Mouse (Mus musculus) adrenal gland, postnatal 14 days (tissue): ENCODE results near the gene Hectd1. TPM values are rescaled to one million over a fixed set of nuclear protein-coding genes. Genes with fewer than 3 reads are reported as not detected.

Experiments
- DNase-seq: peaks from one replicate; pipeline ENCODE4 v3.0.0; 2021; ENCODE audit warnings: mixed read lengths
- total RNA-seq: library from RNA; stranded (reverse); gene quantifications from 2 replicates; pipeline ENCODE4 v1.2.3, GENCODE M21; 2021

Gene Hectd1
- total RNA-seq, 1 experiment from 2014 or later = 92.9 TPM

DNA sequence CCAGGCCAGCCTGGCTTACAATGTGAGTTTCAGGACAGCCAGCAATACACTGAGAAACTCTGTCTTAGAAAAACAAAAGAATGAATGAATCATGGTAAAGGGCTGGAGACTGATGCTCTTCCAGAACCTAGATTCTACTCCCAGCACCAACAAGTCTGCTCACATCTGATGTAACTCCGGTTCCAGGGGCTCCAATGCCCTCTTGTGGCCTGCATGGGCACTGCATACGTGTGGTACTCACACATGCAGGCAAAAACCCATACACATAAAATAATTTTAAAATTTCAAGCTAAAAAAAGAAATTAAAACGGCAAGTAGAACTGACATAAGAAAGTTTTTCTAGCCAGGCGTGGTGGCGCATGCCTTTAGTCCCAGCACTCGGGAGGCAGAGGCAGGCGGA, 44.5 kb downstream of the Hectd1 start:
- DNase-seq = peak; percentile 23

DNA sequence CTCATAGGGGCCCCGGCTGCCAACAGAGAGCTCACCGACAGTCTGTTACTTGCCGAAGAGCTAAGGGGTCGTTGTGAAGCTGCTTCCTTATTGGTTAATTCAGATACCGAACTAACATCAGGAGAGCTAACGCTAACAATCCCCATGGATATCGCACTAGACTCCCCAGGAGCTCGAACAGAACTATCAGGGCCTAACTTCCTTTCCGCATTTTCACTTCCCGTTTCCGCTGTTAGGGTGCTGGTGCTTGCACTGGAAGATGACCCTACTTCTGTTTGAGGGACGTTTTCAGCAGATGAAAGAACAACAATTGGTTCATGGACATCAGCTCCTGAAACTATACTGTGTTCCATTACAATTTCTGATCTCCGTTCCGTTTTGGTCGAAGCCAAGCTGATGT, 60.6 kb downstream of the Hectd1 start:
- no peak for DNase-seq

DNA sequence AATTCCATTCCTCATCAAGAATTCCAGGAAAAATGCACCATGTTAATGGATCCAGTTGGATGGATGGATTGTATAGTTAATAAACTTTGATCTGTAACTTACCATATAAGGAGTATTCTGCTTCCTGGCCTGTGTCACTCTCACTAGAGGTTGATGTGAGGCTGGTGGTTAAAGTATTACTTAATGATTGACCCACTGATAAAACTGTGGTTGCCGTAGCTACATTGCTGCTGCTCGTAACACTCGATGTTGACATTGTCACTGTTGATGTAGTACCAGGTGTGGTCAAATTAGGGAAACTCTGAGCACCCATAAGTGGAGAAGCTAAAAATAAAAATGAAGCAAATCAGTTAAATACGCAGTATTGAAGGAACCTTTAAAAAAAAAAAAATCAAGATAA, 61.9 kb downstream of the Hectd1 start:
- DNase-seq = no peak

DNA sequence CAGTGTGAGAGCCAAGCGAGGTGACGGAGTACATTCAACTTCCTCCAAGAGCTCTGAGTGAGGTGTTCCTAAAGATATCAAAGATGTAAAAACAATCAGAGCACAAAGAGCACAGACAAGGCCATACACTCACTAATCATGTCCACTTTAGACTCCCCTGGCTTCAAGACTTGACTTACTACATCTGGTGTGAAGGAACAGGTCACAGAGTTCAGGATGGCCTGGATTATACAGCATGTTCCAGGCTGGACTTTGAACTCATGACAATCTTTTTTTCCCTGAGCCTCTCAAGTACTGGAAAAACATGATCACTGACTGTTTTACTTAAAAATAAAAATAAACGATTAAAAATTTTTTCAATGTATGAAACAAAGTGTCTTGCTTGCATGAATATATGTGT, 70.0 kb downstream of the Hectd1 start:
- no peak for DNase-seq

DNA sequence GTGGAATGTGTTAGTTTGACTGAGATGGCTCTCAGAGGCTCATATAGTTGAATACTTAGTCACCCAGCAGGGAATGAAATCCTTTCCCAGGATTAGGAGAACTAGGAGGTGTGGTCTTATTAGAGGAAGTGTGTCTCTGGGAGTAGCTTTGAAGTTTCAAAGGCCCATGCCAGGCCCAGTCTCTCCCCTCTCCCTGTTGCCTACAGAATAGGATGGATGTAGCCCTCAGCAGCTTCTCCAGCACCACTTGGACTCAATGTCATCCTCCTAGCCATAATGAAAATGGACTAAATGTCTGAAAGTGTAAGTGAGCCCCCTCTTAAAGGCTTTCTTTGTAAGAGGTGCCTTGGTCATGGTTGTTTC, 72.8 kb downstream of the Hectd1 start:
- DNase-seq = no peak

DNA sequence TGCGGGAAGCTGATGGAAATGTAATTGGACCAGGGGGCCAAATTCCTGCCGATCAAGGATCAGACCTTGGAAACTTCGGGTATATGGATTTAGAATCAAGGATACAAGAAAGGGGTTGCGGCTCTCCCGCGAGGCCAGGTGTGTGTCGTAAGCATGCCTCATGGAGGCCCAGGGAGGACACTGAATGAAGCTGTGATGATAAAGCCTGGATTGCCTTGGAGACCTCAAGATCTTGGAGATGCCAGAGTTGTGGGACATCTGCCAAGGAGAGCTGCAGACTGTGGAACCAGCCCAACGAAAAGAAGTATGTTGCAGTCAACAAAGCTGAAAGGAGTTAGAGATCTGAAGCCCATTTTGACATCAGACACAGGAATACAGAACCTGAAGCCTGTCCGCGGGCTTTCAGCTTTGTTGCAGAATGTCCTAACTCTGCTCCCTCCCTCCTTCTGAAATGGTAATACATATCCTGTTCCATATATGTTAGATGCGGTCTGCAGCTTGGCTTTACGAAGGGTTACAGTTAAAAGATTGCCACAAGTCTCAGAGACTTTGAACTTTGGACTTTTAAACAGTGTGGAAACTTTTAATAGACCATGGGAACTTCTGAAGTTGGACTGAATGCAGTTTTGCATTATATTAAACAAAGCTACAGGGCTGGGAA, 73.3 kb downstream of the Hectd1 start:
- DNase-seq = no peak

DNA sequence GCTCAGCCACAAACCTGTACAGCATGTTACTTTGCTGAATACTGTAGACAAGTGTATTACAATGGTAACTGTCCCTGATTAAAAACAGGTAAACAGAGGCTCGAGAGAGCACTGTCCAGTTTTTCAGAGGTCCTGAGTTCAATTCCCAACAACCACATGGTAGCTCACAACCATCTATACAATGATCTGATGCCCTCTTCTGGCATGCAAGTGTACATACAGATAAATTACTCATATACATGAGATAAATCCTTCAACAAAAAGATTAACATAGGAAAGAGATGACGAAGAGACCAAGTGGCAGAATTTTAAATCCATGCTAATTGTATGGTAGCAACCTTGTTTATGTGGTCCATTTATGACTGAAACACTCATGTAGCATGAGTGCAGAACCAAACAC, 82.0 kb downstream of the Hectd1 start:
- DNase-seq = no peak

DNA sequence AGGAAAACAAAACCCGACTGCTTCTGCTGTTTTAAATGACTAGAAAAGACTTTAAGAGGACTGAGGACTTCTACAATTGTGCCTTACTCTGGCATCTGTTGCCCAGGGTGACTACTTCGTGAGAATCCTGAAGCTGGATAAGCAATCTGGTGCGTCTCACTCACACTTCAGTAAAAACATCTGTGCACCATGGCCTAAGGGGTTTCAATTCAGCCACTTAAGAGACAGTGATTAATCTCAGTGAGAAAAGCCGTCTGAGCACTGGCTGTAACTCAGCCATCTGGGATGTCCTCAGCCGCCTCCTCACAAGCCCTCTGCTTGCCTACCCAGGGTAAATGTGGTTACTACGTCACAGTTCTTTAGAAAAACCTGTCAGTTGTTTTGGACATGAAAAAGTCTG, 84.4 kb downstream of the Hectd1 start:
- DNase-seq = no peak

DNA sequence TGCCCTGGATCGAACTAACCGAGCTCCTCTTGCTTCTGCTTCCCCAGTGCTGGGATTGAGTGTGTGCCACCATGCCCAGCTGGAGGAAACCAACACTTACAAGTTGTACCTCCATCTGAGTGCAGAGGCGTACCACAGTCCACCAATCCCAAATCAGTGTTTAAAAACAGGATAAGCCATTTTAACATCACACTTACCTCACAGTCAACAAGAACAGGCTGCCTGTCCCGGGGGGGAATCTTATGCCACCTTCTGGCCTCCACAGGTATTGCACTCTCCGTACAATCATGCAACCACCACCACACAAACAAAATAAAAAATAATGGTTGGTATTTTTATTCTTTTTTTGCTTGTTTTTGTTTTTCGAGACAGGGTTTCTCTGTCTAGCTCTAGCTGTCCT, 87.6 kb downstream of the Hectd1 start:
- peak; percentile 77 for DNase-seq

DNA sequence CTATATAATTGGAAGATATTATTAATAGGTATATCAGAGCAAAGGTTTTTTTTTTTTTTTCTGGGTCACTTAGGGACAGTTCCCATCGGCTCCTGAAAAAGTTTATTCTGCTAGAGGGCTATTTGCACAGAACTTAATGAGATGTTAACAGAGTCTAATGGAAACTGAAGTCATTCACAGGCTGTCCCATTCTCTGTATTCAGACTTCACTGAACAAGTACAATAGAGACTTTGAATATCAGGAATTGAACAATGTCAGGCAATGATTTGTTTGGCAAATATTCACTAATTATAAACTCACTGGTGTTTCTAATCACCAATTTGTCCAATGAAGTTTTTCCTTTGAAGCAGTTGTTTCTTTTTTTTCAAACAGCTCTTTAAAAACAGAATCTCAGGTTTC, 92.5 kb downstream of the Hectd1 start:
- no peak for DNase-seq

DNA sequence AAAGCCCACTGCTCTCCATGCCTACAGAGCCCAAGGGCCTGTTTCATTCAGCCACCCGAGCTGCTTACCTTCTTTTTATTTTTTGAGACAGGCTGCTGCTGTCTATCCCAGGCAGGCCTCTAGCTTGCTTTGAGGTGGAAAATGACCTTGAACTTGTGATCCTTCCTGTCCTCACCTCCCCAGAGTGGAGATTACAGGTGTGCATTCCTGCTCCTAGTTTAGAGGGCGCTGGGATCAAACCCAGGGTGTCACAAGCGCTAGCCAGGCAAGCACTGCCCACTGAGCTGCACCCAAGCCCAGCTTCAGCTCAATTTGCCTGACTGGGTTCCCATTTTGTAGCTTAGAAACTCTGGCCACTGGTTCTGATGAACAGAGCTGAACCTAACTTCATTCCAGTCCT, 93.0 kb downstream of the Hectd1 start:
- no peak for DNase-seq

DNA sequence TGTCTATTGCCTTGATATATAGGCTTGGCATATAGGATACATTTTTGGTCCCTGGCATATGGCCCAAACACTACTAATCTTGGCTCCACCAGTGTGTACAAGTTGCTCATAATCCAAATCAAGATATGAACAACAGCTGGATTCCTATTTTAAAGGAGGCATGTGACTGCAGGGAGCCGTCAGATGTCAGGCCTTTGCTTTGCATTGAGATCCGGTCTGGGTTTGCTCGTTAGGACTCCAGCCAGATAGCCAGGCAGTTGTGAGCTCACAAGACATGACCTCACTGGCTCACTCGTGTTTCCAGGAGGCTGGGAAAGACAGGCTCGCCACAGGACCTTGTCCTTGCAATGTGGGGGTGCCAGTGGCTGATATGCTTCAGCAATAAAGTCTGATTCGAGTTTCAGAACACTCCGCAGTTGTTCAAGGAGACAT, 93.5 kb downstream of the Hectd1 start:
- peak; percentile 64 for DNase-seq

DNA sequence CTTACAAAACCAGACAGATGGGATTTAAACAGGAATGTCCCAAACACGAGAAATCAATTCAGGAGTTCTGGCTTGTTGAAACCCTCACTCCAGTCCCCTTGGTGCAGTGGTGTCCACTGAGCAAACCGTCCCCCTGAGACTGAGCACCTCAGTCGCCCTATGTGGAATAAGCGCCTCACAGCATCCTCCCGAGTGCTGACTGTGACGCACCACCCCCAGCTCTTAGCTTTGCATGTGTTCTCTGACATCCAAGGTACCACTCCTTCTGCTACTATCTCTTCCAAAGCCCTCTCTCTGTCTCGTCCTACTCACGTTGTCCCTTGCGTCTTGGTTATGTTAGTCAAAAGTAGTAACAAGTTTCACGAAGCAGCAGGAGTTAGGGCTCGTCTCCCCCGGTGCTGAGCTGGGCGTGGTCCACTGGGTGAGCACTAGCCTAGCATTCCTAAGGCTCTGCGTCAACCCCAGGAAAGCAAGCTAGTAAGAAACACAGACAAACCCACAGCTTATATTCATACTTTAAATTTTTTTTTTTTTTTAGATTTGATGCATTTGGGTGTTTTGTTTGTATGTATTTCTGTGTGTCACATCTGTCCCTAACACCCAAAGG, 94.6 kb downstream of the Hectd1 start:
- DNase-seq = no peak

DNA sequence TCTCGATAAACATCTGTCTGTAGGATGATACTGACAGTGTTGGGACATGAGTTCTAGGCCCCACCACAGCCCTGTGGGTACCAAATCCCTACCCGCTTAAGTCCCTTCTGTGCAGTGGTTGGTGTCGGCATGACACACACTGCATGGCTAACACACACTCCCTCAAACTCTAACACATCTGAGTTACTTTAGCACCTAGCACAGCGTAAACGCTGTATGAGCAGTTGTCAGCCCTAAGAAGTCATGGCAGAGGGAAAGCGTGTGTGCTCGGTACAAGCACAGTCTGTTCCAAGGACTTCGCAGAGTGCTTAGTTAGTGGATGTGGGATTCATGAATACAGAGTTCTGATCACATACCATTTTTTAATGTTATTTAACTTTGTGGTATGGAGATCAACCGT, 99.5 kb downstream of the Hectd1 start:
- DNase-seq = no peak

DNA sequence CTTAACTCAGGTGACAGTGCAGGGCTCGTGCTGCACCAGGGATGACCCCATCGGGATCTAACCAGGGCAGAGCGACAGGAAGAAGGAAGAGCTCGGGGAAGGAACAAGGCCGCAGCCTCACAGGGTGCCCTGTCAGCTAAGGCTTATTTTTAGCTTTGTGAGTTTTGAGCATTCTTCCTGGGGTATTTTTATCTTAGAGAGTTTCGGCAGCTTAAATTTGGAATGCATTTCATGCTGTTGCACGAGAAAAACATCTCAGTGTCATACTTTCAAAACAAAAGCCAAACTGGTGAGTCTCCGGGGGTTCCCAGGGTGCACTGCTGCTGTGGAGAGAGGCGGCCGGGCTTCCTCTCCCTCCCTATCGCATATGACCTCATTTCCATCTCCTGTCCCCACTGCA, 100.3 kb downstream of the Hectd1 start:
- DNase-seq = peak; percentile 78

DNA sequence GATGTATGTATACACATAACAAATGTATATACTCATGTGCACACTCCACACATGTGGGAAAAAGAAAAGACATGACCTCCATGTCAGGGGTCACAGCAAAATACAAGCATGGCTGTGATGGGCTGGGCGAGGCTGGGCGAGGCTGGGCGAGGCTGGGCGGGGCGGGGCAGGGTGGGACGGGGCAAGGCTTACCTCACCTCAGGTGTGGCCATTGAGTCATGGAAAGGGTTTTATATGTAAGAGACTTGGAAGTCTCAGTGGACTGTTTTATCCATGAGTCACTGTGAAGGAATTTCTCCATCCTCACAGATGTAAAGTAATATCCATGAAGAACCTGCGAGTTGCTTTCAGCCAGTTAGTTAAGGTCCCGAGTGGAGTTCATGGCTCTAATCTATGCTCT, 107.5 kb downstream of the Hectd1 start:
- DNase-seq = no peak

DNA sequence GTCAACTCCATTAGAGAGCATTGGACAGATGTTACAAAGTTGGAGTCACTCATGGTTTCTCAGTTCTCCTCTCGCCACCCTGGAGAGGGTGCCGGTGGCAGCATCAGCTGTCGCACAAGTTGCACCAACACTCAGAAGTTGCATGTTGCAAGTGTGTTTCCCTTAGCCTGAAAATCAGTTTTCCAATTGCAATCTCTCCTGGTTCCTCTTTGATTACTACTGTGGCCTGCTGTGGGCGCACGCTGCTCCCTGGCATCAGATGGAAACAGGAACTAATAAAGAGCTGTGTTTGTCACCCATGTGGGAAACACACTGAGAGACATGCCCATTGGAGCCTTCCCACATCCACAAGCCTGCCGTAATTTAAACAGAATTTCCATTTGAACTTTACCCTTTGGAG, 110.7 kb downstream of the Hectd1 start:
- DNase-seq = no peak

DNA sequence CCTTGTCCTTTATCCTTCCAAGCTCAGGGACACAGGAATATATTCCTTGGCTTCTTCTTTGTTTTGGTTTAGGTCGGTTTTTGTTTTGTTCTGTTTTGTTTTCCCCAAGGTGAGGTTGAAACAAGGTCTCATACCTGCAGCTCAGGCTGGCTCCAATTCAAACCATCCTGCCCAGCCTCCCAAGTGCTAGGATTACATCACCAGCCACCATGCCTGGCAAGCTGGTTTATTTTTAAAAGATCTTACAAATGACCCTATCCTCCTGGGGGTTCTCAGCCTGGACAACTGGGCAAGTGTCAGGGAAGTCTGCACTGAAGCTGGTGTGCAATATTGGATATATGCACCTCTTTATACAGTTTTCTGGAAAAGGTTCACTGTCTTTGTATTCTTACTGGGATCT, 116.7 kb downstream of the Hectd1 start:
- DNase-seq = no peak

DNA sequence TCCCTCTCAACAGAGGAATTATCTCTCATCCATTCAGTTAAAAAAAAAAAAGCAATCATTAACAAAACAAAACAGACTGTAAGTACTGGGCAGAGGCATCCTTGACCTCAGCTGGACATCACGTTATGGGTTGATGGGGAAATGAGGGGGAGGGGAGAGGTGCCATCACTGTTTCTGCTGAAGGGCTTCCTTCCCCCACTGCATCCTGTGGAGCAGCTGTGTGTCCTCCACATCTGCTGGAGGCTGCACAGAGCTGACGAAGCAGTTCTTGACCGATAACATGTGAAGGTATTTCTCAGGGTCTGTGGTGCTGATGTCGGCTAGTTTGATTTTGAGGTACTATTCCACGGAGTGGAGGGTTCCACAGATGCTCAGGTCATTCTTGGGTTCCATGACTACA, 119.2 kb downstream of the Hectd1 start:
- peak; percentile 34 for DNase-seq

DNA sequence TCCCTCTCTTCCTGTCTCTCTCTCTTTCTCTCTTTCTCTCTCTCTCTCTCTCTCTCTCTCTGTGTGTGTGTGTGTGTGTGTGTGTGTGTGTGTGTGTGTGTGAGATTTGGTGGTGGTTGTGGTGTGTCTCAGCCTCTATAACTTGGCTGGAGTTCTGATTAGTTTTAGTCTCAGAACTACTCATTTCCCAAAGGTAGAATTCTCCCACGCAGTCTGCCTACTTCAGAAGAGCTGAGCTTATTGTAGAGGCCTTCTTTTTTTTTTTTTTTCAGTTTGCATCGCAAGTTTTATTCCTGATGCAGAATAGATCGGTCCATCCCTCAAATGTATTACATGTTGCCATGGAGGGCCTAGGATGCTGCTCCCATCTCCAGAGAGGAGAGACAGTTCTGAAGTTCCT, 119.6 kb downstream of the Hectd1 start:
- DNase-seq = no peak

DNA sequence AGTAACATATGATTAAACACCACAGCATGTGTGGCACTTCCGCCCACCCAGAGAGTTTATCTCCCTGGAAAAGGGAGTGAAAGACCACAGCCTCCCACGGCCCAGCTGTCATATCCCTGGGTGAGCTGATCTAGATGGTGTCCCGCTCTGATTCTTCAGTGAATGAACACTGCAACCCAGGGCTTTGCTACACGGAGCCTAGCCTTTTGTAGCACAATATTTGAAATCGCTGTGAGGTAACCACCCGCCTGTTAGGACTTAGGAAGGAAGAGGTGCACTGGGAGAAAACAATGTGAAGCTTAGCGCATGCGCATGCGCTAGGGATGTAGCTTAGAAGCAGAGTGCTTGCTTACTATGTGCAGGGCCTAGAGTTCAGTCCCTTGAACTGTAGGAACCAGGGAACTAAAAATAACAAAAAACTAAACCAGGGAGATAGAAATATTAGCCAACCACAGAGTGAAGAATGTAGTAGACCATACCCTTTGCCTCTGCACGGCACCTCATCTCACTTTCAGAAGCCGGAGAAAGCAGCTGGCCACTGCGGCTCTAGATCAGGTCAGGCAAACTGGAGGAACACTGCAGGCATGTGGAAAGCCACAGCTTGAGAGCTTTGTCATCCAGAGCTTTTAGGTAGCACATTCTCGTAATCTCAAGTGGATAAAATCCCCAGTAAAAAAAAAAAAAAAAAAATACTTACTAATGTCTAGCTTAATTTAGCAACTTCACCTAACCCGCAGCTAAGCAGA, 120.2 kb downstream of the Hectd1 start:
- no peak for DNase-seq

DNA sequence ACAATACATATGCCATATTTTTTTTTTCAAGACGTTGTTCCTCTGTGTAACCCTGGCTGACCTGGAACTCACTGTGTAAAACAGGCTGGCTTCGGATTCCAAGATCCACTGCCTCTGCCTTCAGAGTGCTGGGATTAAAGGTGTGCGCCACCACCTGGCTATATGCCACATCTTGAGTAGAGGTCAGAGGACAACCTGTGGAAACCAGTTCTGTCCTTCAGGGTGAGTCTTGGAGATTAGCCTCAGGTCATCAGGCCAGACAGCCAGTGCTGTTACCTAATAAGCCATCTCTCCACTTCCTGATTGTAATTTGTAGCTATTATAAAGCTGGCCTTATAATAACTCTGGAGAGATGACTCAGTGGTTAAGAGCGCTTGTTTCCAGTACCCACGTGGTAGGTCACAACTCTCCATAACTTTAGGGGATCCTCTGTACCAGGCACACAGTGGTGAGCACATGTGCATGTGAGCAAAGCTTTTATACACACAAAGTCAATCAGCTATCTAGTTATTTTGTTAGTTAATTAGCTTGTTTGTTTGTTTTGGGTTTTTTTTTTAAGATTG, 122.6 kb downstream of the Hectd1 start:
- no peak for DNase-seq

DNA sequence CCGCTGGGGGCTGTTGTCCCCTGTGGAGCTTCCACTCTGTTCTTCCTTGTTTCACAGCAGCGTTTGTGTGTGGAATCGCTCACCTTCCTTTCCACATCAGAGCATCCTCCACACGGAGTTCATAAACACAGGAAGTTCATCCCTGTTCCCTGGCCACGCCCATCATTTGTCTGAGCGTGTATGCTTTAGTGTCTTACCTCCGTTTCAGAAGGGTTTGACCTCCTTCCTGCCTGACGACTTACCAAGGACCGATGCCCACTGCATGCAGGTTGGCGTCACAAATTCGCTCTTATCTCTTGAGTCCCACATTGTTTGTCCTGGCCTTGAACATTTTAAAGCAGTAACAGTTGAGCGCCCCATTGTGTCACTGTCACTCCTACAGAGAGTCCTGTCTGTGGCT, 123.6 kb downstream of the Hectd1 start:
- DNase-seq = no peak

DNA sequence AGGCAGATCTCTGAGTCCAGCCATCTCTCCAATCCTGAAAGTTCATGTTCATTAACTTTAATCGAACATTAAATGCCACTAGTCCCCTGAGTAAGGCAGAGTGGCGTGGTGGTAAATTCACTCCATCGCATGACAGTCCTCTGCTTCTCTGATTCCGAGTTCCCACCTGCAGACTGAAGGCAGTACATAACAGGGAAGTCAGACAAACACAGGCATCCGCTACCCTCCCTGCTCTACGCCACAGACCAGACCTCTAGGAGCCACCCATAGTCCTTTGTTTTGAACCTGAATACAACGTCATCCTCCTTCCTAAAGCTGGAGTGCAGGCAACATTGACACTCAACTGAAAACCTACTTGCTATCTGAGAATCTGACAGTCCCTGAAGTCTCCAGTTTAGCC, 124.8 kb downstream of the Hectd1 start:
- no peak for DNase-seq
